Mouse (Mus musculus) gastrocnemius, adult 2 months (tissue): ENCODE data around the gene Agap1. TPM values are rescaled to one million over a fixed set of nuclear protein-coding genes. Genes with fewer than 3 reads are reported as not detected.
A peak's percentile ranks its signal among the peaks of the same experiment; 100 is the strongest.

Source experiments
- DNase-seq: peaks from one replicate; pipeline ENCODE4 v3.0.0; 2022
- H3K27ac ChIP-seq: fragments of 200-600 bp; 2 replicates; pipeline ENCODE4 v1.8.1; 2022; ENCODE audit warnings: mild to moderate bottlenecking
- H3K4me3 ChIP-seq: fragments of 200-600 bp; 2 replicates; pipeline ENCODE4 v1.8.1; 2022; ENCODE audit warnings: mild to moderate bottlenecking, moderate library complexity
- CTCF ChIP-seq: fragments of 200-600 bp; IDR thresholded peaks from 2 replicates; pipeline ENCODE4 v1.8.1; 2022; ENCODE audit warnings: antibody characterized with exemption, mild to moderate bottlenecking, moderate library complexity
- intact Hi-C: fragments of 180-260 bp; cut with DNase I; formaldehyde crosslinking; loops from one replicate; pipeline ENCODE4 v1.15.1; 2025
- total RNA-seq, 2 experiments: library from RNA; stranded (reverse); gene quantifications; 2 replicates each; pipeline ENCODE4 v1.2.3; 2021

The Agap1 gene
- total RNA-seq, 2 experiments from 2014 or later: 22.8 to 24.2 TPM

DNA sequence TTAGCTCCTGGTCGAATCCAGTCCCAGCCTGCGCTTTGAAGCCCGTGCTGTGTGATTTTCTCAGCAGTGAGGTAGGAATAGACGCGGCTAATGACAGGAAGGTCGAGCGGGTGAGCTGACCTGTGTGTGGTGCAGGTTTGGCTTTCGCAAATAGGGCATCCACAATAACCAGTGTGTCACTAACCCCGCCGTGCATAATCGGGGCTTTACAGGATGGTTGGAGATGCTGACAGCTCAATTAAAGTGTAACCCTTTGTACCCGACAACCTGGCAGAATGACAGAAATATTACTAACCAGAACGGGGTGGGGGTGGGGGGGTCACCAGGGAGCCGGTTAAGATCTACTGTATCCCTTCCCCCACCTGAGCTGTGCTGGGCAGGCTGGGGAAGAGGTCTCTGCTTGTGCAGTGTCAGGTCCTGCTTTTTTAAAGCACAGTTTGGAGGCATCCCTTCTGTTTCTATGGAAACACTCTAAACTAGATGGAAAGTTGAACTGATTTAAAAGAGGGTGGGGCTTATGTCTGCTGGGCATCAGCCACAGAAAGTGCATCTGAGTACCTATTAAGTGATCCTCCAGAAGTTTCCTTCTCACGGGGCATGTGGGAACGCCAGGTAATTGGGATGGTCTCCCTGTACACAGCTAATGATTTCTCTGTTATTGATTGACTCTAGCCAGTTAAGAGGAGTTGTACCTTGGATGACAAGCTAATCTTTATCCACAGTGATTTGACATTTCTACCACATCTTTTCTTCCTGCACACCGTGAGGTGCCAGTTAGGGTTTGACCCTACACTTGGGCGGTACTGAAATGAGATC is 259.8 kb downstream of the Agap1 start:
- intact Hi-C loops: no loop called here
- Histone ChIP-seq H3K4me3 (no peak overlapping the region), H3K27ac (no peak overlapping the region)
- DNase-seq: no peak
- no peak for TF ChIP-seq CTCF

DNA sequence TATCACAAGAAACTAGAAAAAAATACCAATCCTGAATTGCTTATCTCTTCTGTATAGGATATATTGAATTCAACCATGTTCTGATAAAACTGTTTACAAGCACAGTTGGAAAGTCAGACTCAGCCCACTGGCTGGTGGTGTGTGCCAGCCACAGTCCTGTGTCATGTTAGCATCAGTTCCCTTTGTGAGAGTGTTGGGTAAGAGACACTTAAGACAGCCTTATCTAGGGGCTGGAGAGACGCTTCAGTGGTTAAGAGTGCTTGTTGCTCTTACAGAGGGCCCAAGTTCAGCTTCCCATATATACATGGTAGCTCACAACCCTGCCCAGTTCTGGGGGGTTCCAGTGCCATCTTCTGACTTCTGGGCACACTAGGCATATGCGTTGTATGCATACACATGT is 261.6 kb downstream of the Agap1 start:
- no peak overlapping the region for H3K27ac ChIP-seq
- intact Hi-C loops: no loop called here
- no peak overlapping the region for H3K4me3 ChIP-seq
- no peak for DNase-seq
- no peak for TF ChIP-seq CTCF

- no peak overlapping the region for H3K27ac ChIP-seq
- no peak for DNase-seq
- H3K4me3 ChIP-seq: no peak overlapping the region
- TF ChIP-seq CTCF: no peak
- intact Hi-C loops: no loop called here
These were observed 262.5 kb downstream of the Agap1 start for GRCm38 (mm10) chr1:89717100-89717499.

DNA sequence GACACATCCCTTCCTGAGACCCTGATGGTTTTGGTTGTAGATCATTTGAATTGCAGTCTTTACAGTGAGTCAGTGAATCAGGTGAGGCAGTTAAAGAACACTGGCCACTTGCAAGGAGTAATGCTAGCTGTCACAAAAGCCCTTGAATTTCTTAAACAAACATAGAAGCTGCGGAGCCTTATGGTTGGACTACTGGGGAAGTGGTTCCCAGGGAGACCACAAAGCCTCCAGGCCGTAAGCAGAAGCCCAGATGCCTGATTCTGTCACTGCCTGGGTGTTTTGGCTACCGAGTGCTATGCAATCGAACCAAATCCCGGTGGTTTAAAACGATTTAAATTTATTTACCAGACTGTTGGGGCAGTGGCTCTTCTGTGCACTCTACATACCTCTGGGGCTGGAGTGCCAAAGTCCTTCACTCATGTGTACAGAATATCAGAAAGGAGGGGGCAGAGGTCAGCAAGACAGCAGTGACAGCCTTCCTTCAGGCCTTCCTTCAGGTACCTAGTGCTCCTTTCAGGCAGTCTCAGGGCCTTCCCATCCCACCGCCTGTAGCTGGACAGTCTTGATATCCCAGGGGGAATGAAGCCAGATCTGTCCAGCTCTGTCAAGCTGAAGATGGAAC is 264.3 kb downstream of the Agap1 start:
- Histone ChIP-seq H3K4me3 (no peak overlapping the region), H3K27ac (no peak overlapping the region)
- TF ChIP-seq CTCF: no peak
- DNase-seq: no peak
- intact Hi-C loops: no loop called here

DNA sequence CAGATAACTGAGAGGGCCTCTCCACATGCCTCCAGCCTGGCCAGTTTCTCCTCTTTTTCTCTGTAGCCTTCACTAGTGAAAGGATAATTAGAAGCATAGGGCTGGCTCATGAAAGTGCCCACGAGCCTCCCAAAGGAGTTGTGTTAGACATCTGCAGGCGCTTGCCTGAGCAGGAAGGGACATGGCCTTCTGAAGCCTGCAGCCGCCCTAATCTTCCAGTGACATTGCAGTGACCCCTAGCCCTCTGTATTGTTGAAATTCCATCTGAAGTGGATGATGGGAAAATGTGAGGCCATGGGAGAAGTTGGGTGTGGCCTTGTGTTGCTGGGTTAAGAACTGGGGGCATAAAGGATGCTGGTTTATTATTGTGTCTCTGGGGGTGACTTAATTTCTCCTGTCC is 269.5 kb downstream of the Agap1 start:
- Histone ChIP-seq H3K4me3 (no peak overlapping the region), H3K27ac (no peak overlapping the region)
- no peak for TF ChIP-seq CTCF
- no peak for DNase-seq
- intact Hi-C loops: no loop called here

- TF ChIP-seq CTCF: no peak
- intact Hi-C loops: no loop called here
- no peak overlapping the region for H3K27ac ChIP-seq
- no peak overlapping the region for H3K4me3 ChIP-seq
- DNase-seq: no peak
These were observed 269.9 kb downstream of the Agap1 start for GRCm38 (mm10) chr1:89724555-89724954.

DNA sequence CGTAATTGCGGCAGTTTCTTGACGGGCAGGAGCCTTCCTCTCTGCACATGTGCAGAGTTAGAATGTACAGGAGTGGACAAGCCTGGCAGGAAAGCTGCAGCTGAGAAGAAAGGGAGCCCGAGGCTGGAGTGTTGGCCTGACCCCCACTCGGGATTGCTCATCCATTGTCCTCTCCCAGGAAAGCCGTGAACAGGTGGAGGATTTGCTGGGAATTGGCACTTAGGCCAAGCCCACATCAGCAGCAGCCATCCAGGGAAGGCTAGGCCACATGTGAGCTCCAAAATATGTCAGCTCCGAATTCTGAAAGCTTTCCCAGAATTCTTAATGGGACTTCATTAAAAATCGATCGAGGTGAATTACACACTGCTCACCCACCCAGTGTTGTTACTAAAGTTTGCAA is 270.4 kb downstream of the Agap1 start:
- TF ChIP-seq CTCF: no peak
- intact Hi-C loops: no loop called here

GRCm38 (mm10) chr1:89728481-89728880 is 273.9 kb downstream of the Agap1 start:
- DNase-seq: no peak
- intact Hi-C loops: no loop called here
- no peak for TF ChIP-seq CTCF
- H3K27ac ChIP-seq: no peak overlapping the region
- H3K4me3 ChIP-seq: no peak overlapping the region

More for the DNA sequence above, 270.4 kb downstream of the Agap1 start:
- DNase-seq: no peak
- Histone ChIP-seq H3K27ac (no peak overlapping the region), H3K4me3 (no peak overlapping the region)

- Histone ChIP-seq H3K27ac (no peak overlapping the region), H3K4me3 (no peak overlapping the region)
- intact Hi-C loops: no loop called here
- peak; percentile 43 for TF ChIP-seq CTCF
- DNase-seq: no peak
These were observed 276.1 kb downstream of the Agap1 start for GRCm38 (mm10) chr1:89730589-89731195.

DNA sequence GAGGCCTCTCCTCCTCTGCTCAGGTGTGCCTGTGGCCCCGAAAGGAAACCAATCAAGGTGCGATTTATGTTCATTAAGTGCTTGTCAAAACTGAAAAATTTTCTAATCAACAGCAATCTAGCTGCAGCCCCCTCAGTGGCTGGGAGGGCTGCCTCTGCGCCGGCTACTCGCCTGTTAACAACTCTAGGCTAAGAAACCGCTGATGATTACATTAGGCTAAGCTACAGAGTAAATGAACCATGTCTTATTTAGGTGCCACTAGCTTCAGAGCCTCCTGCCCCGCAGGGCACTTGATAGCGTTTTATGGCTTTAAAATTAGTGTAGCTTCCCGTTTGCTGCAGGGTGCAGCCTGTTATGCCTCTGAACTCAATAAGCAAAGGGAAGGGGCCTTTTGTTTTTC is 279.8 kb downstream of the Agap1 start:
- intact Hi-C loops: no loop called here
- no peak for DNase-seq
- H3K4me3 ChIP-seq: no peak overlapping the region
- TF ChIP-seq CTCF: no peak
- H3K27ac ChIP-seq: no peak overlapping the region

DNA sequence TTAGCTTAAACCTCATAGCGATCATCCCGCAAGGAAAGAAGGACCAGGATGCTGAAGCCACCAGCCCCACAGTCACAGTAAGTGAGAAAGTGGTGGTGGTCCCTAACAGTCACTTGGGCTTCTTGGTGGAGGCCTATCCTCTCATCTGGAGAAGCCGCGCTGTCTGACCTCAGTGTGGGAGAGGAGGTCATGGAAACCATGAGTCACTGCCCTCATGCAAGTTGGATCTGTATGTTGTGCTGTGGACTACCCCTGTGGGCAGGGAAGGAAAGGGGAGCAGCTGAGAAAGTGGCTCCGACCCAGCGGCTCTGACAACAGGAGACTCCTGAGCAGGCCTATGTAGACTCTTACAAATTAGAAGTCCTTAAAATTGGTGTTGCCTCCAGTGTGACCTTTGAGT is 280.5 kb downstream of the Agap1 start:
- no peak overlapping the region for H3K4me3 ChIP-seq
- intact Hi-C loops: no loop called here
- TF ChIP-seq CTCF: no peak
- H3K27ac ChIP-seq: no peak overlapping the region
- no peak for DNase-seq

DNA sequence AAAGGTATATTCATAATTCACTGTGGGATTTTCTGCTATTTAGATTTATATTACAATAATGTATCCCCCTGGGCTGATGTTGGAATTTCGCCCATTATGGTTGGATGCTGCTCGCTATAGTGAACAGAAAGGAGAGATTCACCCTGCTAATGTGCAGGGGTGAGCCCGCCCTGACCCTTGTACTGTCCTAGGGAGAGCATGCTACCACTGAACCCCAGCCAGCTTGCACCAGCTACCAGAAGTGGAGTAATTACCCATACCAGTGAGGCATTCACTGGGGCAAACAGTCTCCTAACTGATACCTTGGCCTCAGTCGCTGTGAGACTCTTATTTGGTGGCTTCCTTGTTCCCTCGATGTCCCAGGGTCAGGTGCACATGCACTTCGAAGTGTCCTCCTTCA is 281.4 kb downstream of the Agap1 start:
- intact Hi-C loops: no loop called here
- no peak for TF ChIP-seq CTCF
- Histone ChIP-seq H3K4me3 (no peak overlapping the region), H3K27ac (no peak overlapping the region)
- DNase-seq: no peak

DNA sequence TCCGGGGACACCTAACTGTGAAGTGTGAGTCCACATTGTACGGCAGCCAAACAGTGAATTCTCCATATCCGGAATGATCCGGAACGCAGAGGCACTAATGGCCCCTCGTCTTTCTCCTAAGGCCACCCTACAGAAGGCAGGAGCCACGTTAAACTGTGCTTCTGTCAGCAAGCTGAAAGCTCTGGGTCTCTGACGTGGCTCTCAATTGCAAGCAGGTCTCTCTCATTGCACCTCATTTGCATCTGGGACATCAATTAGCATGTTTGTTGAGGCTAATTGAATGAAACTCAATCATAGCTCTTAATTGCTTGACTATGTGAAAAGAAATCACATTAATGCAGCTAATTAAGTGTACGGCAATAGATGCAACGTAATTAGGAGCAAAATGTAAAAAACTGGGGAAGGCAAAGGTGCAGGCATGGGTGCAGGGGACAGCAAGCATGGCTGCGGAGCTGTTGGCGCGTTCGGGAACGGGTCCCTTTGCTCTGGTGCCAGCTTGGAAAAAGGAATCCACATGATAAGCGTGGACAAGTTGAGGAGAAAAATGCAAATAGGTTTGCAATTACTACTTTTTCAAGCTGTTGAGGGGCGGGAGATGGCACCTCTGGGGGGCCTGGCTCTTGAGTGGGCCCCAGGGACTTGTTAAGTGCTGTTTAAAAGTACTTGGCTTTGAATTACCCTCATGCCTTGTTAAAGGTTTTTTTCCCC is 284.6 kb downstream of the Agap1 start:
- TF ChIP-seq CTCF: no peak
- Histone ChIP-seq H3K27ac (no peak overlapping the region), H3K4me3 (no peak overlapping the region)
- no peak for DNase-seq
- intact Hi-C loops: no loop called here
